In the genomic region with DNA sequence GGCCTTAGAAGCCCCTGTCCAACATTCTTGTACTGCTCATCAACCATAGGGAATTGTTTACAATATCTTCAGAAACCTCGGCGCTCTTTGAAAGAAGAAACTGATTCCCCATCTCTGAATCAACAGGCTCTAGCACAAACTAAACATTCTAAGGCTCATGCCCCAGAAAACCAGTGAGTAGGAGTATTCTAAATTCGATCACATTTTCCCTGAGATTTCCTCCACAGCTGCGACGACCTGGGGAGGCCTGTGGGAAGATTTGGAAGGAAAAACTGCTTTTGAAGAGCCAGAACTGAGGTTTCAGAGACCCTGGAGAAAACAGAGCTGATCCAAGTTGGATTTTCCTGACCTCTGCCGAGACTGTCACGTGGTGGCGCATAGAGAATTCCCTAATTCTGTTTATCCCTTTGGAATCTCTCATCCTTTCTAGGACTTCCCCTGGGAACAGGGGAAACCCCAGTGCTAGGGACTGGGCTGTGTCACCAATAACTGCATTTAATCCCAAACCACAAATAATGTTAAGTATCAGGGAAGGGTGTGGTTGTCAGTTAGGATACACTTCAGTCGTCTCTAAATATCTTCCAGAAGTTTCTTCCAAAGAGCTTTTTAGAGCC, we compare ENCODE assay signal across 10 mouse cellular contexts. TPM values are rescaled to one million over a fixed set of nuclear protein-coding genes. Genes with fewer than 3 reads are reported as not detected.
DNase-seq lines count a peak whose midpoint lies in the region; ATAC-seq and TF ChIP-seq lines count a peak whose summit lies in the region.
"Had no signal": no experiment of that assay in that cellular context is flagged by ENCODE, and none has a peak within 500 bp of the region (broad histone marks: within the 10 kb centered on the region; RNA-seq: fewer than 3 reads in every experiment).

No protein-coding gene starts in this region.

- H3K27ac ChIP-seq in embryonic facial prominence, embryonic 12.5 days = peak overlapping the region; percentile 68
- H3K27ac ChIP-seq in embryonic facial prominence, embryonic 10.5 days (replicated peaks) = no peak overlapping the region
- no peak overlapping the region for H3K27ac ChIP-seq in neural tube, embryonic 11.5 days (ENCODE audit: low read depth, low read length)
- H3K27ac ChIP-seq in kidney, postnatal 0 days = 0 out of 2 replicates have a peak overlapping the region, but pooled peaks have one; percentile 71
- H3K27ac ChIP-seq in stomach, postnatal 0 days (replicated peaks) = peak overlapping the region; percentile 95

- no peaks in the 10 kb centered on the region for H3K36me3 ChIP-seq in embryonic facial prominence, embryonic 12.5 days
- no peaks in the 10 kb centered on the region for H3K36me3 ChIP-seq in embryonic facial prominence, embryonic 10.5 days (replicated peaks)
- H3K36me3 ChIP-seq in neural tube, embryonic 11.5 days (ENCODE audit: control insufficient read depth, insufficient read depth, low read length) = no peaks in the 10 kb centered on the region
- no peaks in the 10 kb centered on the region for H3K36me3 ChIP-seq in kidney, postnatal 0 days (ENCODE audit: insufficient read depth, low read length)
- H3K36me3 ChIP-seq in stomach, postnatal 0 days (ENCODE audit: control insufficient read depth, insufficient read depth, low read length) = no peaks in the 10 kb centered on the region

- H3K9ac ChIP-seq in embryonic facial prominence, embryonic 12.5 days = no peak overlapping the region
- H3K9ac ChIP-seq in neural tube, embryonic 11.5 days (ENCODE audit: low read length) = no peak overlapping the region
- no peak overlapping the region for H3K9ac ChIP-seq in kidney, postnatal 0 days (ENCODE audit: low read depth, low read length)
- no peak overlapping the region for H3K9ac ChIP-seq in stomach, postnatal 0 days (ENCODE audit: low read length)

- no peak for ATAC-seq in embryonic facial prominence, embryonic 12.5 days (ENCODE audit: insufficient number of reproducible peaks, insufficient read depth, low FRiP score, low TSS enrichment)
- ATAC-seq in neural tube, embryonic 11.5 days (ENCODE audit: insufficient read depth, low FRiP score, low TSS enrichment) = no peak
- ATAC-seq in kidney, postnatal 0 days (replicated peaks; ENCODE audit: low FRiP score, low read depth) = no peak
- no peak for ATAC-seq in stomach, postnatal 0 days (ENCODE audit: low FRiP score, low TSS enrichment)
- ATAC-seq in inflammation-experienced regulatory T-cells, adult 6 months = no peak

- H3K4me3 ChIP-seq in embryonic facial prominence, embryonic 12.5 days = no peak overlapping the region
- H3K4me3 ChIP-seq in embryonic facial prominence, embryonic 10.5 days = no peak overlapping the region
- no peak overlapping the region for H3K4me3 ChIP-seq in neural tube, embryonic 11.5 days (ENCODE audit: low read depth, low read length)
- no peak overlapping the region for H3K4me3 ChIP-seq in kidney, postnatal 0 days (replicated peaks; ENCODE audit: low read depth, low read length)
- H3K4me3 ChIP-seq in stomach, postnatal 0 days (ENCODE audit: low read depth, low read length) = no peak overlapping the region

- TF ChIP-seq CTCF in kidney, postnatal 0 days (IDR thresholded peaks at IDR 0.05; ENCODE audit: low read depth) = no peak
- no peak for TF ChIP-seq CTCF in stomach, postnatal 0 days (IDR thresholded peaks at IDR 0.05; ENCODE audit: low read depth)

- DNase-seq in embryonic facial prominence, embryonic 10.5 days (ENCODE audit: low spot score) = no peak
- DNase-seq in neural tube, embryonic 11.5 days (ENCODE audit: low spot score) = no peak
- no peak for DNase-seq in neural tube, embryonic 10.5 days (ENCODE audit: extremely low spot score, low spot score)
- peak; percentile 21 for DNase-seq in kidney, postnatal 0 days (ENCODE audit: low spot score)
- DNase-seq in stomach, postnatal 0 days (ENCODE audit: low spot score) = no peak
- no peak for DNase-seq in adrenal gland, adult 18-20 months (ENCODE audit: low spot score in 2 of 2)
- DNase-seq: adrenal gland, adult 8-10 months; thymus, adult 18-20 months had no signal

- H3K4me1 ChIP-seq in embryonic facial prominence, embryonic 12.5 days = peaks cover 28% of the 10 kb centered on the region
- peaks cover 28% of the 10 kb centered on the region for H3K4me1 ChIP-seq in embryonic facial prominence, embryonic 10.5 days
- no peaks in the 10 kb centered on the region for H3K4me1 ChIP-seq in neural tube, embryonic 11.5 days (ENCODE audit: control insufficient read depth, insufficient read depth, low read length)
- H3K4me1 ChIP-seq in kidney, postnatal 0 days (replicated peaks; ENCODE audit: insufficient read depth, low read length) = peaks cover 20% of the 10 kb centered on the region
- peaks cover 5% of the 10 kb centered on the region; the same call in 1 of the 2 replicates for H3K4me1 ChIP-seq in stomach, postnatal 0 days (replicated peaks; ENCODE audit: control insufficient read depth, insufficient read depth)

- no peaks in the 10 kb centered on the region for H3K9me3 ChIP-seq in embryonic facial prominence, embryonic 12.5 days
- no peaks in the 10 kb centered on the region for H3K9me3 ChIP-seq in embryonic facial prominence, embryonic 10.5 days
- H3K9me3 ChIP-seq in neural tube, embryonic 11.5 days (ENCODE audit: control insufficient read depth, low read length) = no peaks in the 10 kb centered on the region
- no peaks in the 10 kb centered on the region for H3K9me3 ChIP-seq in kidney, postnatal 0 days (replicated peaks; ENCODE audit: low read length)
- H3K9me3 ChIP-seq in stomach, postnatal 0 days (ENCODE audit: control insufficient read depth, low read length) = no peaks in the 10 kb centered on the region

- H3K27me3 ChIP-seq in embryonic facial prominence, embryonic 12.5 days = no peaks in the 10 kb centered on the region
- peaks cover 13% of the 10 kb centered on the region for H3K27me3 ChIP-seq in embryonic facial prominence, embryonic 10.5 days (replicated peaks; ENCODE audit: low read depth, poor library complexity, severe bottlenecking)
- H3K27me3 ChIP-seq in neural tube, embryonic 11.5 days (ENCODE audit: control insufficient read depth, insufficient read depth, low read length) = no peaks in the 10 kb centered on the region
- no peaks in the 10 kb centered on the region for H3K27me3 ChIP-seq in kidney, postnatal 0 days (ENCODE audit: insufficient read depth, low read length)
- no peaks in the 10 kb centered on the region for H3K27me3 ChIP-seq in stomach, postnatal 0 days (ENCODE audit: control insufficient read depth, insufficient read depth, low read length)

- WGBS in embryonic facial prominence, embryonic 12.5 days = 47% methylated on average over 9 of the region's 9 CpGs
- 59% methylated on average over 9 of the region's 9 CpGs for WGBS in embryonic facial prominence, embryonic 10.5 days
- WGBS in neural tube, embryonic 11.5 days = 69% methylated on average over 9 of the region's 9 CpGs
- WGBS in kidney, postnatal 0 days = 50% methylated on average over 9 of the region's 9 CpGs
- WGBS in stomach, postnatal 0 days = 29% methylated on average over 9 of the region's 9 CpGs

- no peak for TF ChIP-seq EP300 in stomach, postnatal 0 days (optimal IDR thresholded peaks at IDR 0.05)

- peak overlapping the region; percentile 65 for H3K4me2 ChIP-seq in embryonic facial prominence, embryonic 12.5 days (replicated peaks)
- peak overlapping the region; percentile 9; the same call in 1 of the 2 replicates for H3K4me2 ChIP-seq in neural tube, embryonic 11.5 days (ENCODE audit: low read depth)
- peak overlapping the region; percentile 61; the same call in 1 of the 2 replicates for H3K4me2 ChIP-seq in kidney, postnatal 0 days (ENCODE audit: low read length)
- H3K4me2 ChIP-seq in stomach, postnatal 0 days (replicated peaks; ENCODE audit: low read depth) = peak overlapping the region; percentile 76; the same call in 1 of the 2 replicates

RNA-seq across cellular contexts. Expression of gene S100a10, which starts 1.0 kb away (rescaled TPM):
- polyA plus RNA-seq in embryonic facial prominence, embryonic 12.5 days (2016; fragmentation: Nextera tagmentation; extraction: Ambion mirVana) = 379 and 392 TPM in 2 replicates
- polyA plus RNA-seq in embryonic facial prominence, embryonic 10.5 days (2016; fragmentation: Nextera tagmentation; extraction: Ambion mirVana) = 118 and 146 TPM in 2 replicates
- polyA plus RNA-seq in neural tube, embryonic 11.5 days (2014; fragmentation: Nextera tagmentation; extraction: Ambion mirVana) = 202 and 203 TPM in 2 replicates
- polyA plus RNA-seq in kidney, postnatal 0 days (2015; fragmentation: Nextera tagmentation; extraction: Ambion mirVana) = 534 and 566 TPM in 2 replicates
- 314 and 375 TPM in 2 replicates for polyA plus RNA-seq in stomach, postnatal 0 days (2015; fragmentation: Nextera tagmentation; extraction: Ambion mirVana)
- total RNA-seq in adrenal gland, adult 18-20 months (2021) = 100 to 1,000 TPM; 159 to 177 TPM
- 1,000 to 10,000 TPM in 1 of 3 experiments, 100 to 1,000 TPM in 2; 678 to 1,984 (median 706) TPM for polyA plus RNA-seq in inflammation-experienced regulatory T-cells, adult 6 months (2017; shearing (Covaris generic))

RNA-seq across cellular contexts. Expression of gene S100a11, which starts 33.6 kb away (rescaled TPM):
- 833 and 880 TPM in 2 replicates for polyA plus RNA-seq in embryonic facial prominence, embryonic 12.5 days (2016; fragmentation: Nextera tagmentation; extraction: Ambion mirVana)
- 351 and 395 TPM in 2 replicates for polyA plus RNA-seq in embryonic facial prominence, embryonic 10.5 days (2016; fragmentation: Nextera tagmentation; extraction: Ambion mirVana)
- polyA plus RNA-seq in neural tube, embryonic 11.5 days (2014; fragmentation: Nextera tagmentation; extraction: Ambion mirVana) = 282 and 313 TPM in 2 replicates
- polyA plus RNA-seq in kidney, postnatal 0 days (2015; fragmentation: Nextera tagmentation; extraction: Ambion mirVana) = 2,066 and 2,191 TPM in 2 replicates
- polyA plus RNA-seq in stomach, postnatal 0 days (2015; fragmentation: Nextera tagmentation; extraction: Ambion mirVana) = 1,952 and 2,093 TPM in 2 replicates
- 100 to 1,000 TPM; 207 to 349 TPM for total RNA-seq in adrenal gland, adult 18-20 months (2021)
- 1,000 to 10,000 TPM in 2 of 3 experiments, 100 to 1,000 TPM in 1; 738 to 2,389 (median 1,003) TPM for polyA plus RNA-seq in inflammation-experienced regulatory T-cells, adult 6 months (2017; shearing (Covaris generic))

Comparison
In these comparisons a context has a peak if more than half of its experiments do, and no peak if none do; other contexts are left out.
1. H3K27ac ChIP-seq: peak in embryonic facial prominence, embryonic 12.5 days (single experiment), kidney, postnatal 0 days (single experiment) and stomach, postnatal 0 days (single experiment); none in embryonic facial prominence, embryonic 10.5 days (single experiment) and neural tube, embryonic 11.5 days (single experiment).
2. H3K4me2 ChIP-seq: peak in every context shown above with its lines; median percentile 76 in stomach, postnatal 0 days; 65 in embryonic facial prominence, embryonic 12.5 days; 61 in kidney, postnatal 0 days; 9 in neural tube, embryonic 11.5 days.